Mouse (Mus musculus): ENCODE measurements around the gene Cd300e.
A peak's percentile ranks its signal among the peaks of the same experiment; 100 is the strongest.
"Not testable (repeated sequence)": the region's sequence is repeated elsewhere in the genome, so short reads cannot be mapped to it uniquely, and the experiment has no call there.

Gene Cd300e

DNA sequence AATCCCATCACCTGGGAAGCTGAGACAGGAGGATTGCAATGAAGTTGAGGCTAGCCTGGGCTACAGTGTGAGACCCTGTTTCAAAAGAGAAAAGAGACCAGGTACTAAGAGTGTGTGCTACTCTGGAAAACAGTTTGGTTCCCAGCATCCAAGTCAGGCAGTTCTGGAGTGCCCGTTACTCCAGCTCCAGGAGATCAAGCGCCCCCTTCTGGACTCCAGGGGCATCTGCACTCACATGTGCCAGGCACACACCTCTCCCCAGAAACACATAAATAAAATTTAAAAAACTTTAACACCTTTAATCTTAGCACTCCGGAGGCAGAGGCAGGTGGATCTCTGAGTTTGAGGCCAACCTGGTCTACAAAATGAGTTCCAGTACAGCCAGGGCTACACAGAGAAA is 19.4 kb upstream of the Cd300e start:
- no peak for DNase-seq

DNA sequence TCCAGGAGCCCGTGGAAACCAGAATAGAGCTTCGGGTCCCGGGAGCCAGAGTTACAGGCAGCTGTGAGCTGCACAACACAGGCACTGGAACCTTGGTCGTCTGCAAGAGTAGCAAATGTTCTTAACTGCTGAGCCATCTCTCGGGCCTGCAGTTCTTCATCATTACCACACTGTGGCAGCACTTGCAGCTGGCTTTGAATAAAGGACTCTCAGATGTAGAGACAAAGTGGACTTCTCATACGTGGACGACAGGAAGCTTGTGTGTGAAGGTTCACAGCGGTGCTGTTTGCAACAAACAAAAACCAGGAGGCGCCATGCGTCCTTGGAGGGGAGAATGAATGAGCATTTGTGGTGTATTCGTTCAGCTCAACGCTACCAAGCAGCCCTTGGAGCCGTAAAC is 18.9 kb upstream of the Cd300e start:
- DNase-seq: peak; percentile 76

DNA sequence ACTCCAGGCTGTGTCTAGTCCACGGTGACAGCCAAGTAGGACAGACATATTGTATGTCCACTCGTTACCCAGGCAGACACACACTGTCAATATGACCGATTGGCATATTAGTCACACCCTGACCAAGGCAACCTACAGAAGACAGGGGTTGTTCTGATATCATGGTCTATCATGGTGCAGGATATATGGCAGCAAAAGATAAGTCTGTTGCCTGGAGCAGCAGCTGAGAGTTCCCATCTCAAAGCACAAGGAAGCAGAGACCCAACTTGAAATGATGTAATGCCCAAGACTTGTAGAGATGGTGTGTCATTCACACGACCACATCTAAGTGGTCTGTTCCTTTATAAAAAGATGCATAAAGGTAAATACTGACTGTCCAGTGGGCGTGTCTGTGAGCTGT is 16.7 kb upstream of the Cd300e start:
- no peak for DNase-seq

DNA sequence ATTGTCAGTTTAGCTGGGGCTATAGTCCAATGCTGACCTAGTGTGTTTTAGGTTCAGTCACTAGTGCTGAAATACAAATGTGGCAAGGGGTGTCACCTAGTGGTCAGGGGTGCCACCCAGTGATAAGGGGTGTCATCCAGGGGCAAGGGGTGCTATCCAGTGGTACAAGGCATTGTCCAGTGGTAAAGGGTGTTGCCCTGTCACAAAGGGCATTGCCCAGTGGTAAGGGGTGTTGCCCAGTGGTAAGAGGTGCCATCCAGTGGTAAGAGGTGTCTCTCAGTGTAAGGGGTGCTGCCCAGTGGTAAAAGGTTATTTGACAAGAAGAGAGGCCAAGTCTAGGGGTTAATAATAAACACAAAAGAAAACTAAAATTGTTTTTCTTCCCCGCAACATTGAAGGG is 15.5 kb upstream of the Cd300e start:
- DNase-seq: no peak

DNA sequence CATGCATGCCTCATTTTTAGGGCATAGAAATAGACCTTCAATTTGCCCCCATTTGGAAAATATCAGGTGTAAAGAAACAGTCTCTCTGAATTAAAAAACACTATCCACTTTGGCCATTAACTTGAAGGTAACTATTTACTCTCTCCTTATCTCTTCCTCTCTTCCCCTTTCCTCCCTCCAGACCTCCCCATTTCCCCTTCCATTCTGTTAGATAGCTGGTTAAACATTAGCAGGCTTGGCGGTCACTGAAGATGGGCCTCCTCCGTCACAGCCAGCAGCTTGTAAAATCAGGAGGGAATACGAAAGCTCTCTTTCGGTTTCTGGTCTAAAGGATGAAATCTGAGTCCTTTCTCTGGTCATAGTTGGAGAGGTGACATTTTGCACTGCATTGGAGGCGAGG is 13.9 kb upstream of the Cd300e start:
- no peak for DNase-seq

DNA sequence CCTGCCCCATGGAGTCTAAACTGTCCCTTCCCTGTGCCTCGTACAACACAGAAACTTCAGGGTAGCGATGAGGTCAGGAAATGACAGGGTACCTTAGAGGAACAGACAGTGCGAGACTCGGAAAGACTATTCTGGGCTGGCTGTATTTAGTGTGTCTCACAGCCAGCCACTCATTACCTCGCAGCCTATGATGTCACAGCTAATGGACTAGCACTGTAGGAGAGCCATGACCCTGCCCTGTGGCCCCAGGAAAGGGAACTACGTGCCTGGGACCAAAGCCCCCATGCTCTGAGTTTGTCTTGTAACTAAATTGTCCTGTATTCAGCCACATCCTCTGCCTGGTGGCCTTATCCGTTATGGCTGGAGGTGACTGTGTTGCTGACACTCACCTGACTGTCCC is 13.4 kb upstream of the Cd300e start:
- DNase-seq: no peak

DNA sequence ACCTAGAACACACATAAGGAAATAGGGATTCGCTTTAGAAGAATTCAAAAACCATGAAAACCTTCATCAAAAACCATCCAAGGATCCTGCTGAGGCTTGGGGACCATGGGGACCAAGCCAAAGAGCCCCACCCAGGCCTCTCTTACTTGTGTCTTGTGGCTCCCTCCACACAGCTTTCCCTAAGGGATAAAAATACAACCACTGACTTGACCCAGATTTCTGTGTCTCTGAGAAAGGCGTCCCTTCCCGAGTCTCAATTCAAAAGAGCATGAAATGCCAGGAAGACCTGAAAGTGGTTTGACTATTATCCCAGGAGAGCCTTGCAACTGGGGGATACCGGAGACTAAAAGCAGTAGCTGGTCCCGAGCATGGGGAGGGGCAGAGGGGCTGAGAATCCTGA is 11.0 kb upstream of the Cd300e start:
- DNase-seq: no peak

DNA sequence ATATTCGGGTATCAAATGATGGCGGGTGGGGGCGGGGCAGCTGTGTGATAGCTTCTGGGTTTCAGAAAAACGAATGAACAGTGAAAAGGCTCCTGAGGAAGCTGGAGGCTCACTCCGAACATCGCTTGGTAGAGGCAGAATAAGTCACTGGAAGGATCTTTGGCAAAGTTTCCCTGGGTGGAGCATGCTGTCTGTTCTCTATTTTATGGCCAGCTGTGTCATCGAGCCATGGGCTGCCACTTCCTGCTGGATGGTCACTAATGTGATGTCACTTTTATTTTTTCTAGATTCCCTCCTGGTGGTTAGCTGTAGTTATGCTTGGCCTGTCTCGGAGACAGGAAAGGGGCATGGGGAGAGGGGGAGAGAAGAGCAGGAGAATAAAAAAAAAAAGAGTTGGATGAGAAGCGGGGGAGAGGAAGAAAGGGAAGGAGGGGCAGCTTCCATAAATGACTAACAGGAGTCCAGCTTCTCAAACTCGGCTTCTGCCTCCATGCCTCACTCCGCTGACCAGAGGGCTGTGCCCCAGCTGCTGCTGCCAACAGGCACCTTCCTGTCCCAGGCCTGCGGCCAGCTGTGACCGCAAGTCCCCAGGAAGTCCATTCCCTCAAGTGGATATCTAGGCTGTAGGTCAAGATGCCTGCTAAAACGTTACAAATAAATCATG is 9.8 kb upstream of the Cd300e start:
- peak; percentile 59 for DNase-seq

DNA sequence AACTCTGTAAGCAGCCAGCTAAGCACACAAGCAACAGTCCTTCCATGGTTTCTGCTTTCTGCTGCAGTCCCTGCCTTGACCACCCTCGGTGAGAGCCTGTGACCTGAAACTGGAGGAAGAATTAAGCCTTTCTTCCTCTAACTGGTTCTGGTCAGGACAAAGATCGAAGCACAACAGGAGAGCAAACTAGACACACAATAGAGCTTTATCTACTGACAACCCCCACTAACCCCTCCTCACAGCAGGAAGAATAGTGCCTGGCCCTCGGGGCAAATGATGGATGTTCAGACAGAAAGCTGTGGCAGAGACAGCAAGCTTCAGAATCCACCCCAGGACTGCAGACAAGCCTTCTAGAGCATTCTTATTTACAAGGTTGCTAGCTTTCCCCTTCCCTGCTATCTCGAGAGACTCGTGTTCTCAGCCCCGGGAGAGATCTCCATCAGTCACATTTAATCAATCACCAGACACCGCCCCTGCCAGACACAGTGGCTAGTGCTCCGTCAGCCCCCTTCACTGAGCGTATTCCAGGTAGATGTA is 9.1 kb upstream of the Cd300e start:
- peak; percentile 58 for DNase-seq

DNA sequence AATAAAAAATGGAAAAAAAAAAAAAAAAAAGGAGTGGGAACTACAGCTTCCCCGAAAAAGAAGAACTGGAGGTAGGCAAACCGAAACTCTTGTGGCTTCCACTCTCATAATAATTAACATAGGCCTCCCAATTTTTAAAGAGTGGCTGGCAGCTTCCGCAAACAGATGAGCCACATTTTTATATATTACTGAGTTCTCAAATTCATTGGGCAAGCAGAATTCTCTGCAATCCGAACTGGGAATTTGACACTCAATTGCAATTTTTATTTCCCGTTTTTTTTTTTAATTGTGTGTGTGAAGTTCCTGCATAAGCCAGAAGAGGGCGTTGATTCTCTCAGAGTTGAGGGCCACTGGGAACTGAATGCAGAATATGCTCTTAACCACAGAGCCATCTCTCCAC is 4.8 kb upstream of the Cd300e start:
- DNase-seq: no peak

DNA sequence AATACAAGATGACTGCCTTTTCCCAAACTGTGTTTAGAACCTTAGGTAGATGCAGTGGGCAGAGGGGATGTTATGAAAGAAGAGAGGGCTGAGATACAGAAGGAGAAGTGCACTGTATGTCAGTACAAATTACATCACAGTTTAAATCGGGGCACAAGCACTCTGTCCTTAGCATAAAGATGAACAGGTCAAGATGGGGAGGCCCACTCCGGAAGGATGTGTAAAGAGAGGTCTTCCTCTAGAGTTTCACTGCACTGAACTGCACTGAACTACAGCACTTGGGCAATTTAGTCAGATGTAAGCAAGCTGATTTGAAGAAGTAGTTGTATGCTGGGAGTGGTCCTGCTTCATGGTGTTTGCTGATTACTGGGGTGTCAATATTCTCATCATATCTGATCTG is 2.2 kb downstream of the Cd300e start:
- no peak for DNase-seq

DNA sequence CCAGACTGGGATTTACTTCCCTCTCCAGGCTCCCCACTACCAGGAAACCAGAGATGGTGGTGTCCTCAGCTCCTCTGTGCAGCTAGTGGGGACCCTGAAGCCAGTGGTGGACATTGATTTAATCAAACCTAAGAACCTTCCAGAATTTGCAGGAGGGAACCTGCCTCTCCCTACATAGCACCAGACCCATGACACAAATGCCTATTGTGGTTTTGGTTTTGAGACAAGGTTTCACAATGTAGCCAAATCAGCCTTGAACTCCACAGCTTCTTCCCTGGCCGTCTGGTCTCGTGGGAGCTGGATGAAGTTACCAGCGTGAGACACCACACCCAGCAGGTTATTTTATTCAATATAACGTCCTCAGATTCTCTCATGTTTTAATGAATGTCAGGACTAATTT is 3.3 kb downstream of the Cd300e start:
- no peak for DNase-seq

DNA sequence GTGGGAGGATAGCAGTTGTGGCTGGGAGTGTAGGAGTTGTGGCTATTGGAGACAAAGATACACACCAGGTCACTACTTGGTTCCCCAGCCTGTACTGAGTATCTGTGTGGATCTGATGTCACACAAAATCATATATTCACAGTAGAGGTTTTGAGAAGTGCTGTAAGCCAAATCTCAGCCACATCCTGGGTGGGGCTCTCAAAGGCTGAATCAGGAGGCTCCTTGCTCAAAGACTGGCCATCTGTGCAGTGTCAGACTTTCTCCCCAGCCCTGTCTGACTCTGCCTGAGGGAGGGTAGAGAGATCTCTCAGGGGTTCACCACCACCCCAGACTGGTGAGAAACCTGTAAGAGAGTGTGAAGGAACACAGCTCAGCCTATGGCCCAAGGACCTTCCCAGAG is 7.4 kb downstream of the Cd300e start:
- DNase-seq: no peak

DNA sequence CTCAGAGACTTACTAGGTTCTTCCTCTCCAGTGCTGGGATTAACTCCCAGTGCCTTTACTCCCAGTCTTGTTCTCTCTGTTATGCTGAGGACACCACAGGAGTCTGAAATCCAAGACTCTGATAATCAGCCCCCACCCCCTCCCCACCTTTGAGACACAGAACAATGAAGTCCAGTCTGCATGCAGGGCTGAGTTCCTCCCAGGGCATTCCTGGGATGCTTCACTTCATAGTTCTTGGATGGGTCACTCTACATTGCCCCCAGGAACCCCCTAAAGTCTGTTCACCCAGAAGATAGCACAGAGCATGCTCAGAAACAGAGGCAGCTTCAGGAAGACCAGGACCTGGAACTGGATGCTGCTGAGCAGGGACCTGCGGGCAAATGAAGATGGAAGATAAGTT is 9.0 kb downstream of the Cd300e start:
- DNase-seq: no peak

DNA sequence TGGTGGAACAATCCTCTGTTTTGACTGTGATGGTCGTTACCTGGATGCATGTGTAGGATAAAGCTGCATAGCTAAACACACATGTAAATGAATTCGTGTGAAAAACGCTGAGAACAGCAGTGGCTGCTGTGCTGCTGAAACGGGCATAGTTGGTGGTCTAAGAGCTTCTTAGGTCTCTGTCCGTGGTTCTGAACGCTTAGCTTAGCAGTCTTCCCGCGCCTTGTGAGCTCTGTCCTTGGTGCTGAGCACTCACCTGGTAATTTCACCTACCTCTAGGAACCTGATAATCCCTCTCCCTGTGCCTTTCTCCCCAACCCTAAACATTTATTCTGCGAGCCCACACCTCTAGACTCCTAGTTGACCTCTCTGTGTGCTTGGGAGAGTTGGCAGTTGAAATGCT is 9.8 kb downstream of the Cd300e start:
- peak; percentile 88 for DNase-seq

DNA sequence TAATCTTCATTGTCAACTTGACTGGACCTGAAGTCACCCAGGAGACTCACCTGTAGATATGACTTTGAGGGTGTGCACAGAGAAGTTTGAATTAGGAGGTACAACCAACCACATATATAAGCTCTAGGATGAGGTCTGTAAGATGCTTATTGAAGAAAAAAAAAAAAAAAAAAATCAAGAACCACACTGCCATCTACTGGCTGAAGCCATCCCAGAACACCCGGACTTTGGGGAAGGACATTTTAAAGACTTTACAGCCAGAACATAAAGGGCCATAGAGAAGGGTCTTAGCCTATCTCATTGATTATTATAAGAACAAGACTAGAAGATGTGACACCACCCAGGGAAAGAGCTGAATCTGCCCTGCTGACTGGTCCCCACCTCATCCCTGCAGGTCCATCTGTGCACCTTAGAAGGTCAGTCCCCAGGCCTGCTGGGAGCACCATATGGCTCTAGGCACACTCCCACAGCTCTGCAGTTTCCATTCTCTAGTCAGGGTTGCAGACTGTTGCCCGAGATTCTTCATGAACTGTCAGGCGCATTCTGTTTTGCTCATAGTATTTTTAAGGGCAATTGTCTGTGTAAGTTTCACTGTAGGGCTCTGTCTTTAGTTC is 12.6 kb downstream of the Cd300e start:
- no peak for DNase-seq

DNA sequence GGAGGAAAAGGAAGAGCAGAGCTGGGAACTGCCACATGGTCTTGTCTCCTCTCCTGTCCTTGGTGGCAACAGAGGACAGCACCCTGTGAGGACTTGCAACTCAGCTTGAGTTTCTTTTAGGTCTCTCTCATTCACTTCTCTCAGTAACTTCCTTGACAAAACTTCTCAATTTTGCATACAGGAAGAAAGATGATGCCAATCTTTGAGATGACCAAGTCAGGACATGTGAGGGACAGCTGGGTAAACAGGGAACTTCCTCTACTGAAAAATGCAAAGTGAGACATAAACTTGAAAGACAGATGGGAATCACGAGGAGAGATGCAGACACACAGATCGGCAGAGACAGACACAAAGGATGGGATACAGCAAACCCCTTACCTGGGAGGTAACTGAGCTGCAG is 13.7 kb downstream of the Cd300e start, which contains the start of gene Cd300ld3:
Cd300ld3 (minus strand) TSS at position 151 of the 400 bp plus-strand sequence.
- DNase-seq: no peak

DNA sequence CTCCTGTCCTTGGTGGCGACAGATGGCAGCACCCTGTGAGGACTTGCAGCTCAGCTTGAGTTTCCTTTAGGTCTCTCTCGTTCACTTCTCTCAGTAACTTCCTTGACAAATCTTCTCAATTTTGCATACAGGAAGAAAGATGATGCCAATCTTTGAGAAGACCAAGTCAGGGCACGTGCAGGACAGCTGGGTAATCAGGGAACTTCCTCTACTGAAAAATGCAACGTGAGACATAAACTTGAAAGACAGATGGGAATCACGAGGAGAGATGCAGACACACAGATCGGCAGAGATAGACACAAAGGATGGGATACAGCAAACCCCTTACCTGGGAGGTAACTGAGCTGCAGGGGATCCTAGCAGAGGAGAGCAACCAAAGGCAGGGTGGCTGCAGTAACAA is 24.3 kb downstream of the Cd300e start, which contains the start of gene Cd300ld5:
Cd300ld5 (minus strand) TSS at position 101 of the 400 bp plus-strand sequence.
- not testable (repeated sequence) for DNase-seq

DNA sequence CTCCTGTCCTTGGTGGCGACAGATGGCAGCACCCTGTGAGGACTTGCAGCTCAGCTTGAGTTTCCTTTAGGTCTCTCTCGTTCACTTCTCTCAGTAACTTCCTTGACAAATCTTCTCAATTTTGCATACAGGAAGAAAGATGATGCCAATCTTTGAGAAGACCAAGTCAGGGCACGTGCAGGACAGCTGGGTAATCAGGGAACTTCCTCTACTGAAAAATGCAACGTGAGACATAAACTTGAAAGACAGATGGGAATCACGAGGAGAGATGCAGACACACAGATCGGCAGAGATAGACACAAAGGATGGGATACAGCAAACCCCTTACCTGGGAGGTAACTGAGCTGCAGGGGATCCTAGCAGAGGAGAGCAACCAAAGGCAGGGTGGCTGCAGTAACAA is 35.1 kb downstream of the Cd300e start, which contains the start of gene Cd300ld4:
Cd300ld4 (minus strand) TSS at position 101 of the 400 bp plus-strand sequence.
- DNase-seq: not testable (repeated sequence)

DNA sequence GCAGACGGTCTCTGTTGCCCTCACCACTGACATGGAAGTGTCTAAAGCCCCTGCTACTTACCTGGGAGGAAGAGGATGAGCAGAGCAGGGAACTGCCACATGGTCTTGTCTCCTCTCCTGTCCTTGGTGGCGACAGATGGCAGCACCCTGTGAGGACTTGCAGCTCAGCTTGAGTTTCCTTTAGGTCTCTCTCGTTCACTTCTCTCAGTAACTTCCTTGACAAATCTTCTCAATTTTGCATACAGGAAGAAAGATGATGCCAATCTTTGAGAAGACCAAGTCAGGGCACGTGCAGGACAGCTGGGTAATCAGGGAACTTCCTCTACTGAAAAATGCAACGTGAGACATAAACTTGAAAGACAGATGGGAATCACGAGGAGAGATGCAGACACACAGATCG is 45.9 kb downstream of the Cd300e start, which contains the start of gene Cd300ld2:
Cd300ld2 (minus strand) TSS at position 101 of the 400 bp plus-strand sequence.
- DNase-seq: not testable (repeated sequence)

DNA sequence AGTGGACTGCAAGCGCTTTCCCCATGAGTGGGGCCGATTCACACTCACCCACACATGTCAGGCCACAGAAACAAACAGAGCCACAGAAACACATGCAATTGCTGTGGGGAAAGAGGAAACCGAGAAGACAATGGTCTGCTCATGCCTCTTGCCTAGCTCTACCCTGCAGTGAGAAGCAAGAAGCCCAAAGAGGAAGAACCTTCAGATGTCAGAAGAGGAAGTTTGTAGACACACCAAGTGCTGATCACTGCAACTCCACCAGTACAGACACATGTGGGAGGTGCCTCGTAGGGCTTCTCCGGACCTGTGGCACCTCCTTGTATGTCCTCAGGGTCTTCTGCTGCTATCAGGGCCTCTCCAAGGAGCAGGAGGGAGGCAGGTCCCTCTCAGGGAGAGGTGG is 57.9 kb downstream of the Cd300e start:
- no peak for DNase-seq

Measured in embryo, embryonic 11 days (tissue).